Comparison of ENCODE assay signal across 15 mouse cellular contexts in the genomic region with DNA sequence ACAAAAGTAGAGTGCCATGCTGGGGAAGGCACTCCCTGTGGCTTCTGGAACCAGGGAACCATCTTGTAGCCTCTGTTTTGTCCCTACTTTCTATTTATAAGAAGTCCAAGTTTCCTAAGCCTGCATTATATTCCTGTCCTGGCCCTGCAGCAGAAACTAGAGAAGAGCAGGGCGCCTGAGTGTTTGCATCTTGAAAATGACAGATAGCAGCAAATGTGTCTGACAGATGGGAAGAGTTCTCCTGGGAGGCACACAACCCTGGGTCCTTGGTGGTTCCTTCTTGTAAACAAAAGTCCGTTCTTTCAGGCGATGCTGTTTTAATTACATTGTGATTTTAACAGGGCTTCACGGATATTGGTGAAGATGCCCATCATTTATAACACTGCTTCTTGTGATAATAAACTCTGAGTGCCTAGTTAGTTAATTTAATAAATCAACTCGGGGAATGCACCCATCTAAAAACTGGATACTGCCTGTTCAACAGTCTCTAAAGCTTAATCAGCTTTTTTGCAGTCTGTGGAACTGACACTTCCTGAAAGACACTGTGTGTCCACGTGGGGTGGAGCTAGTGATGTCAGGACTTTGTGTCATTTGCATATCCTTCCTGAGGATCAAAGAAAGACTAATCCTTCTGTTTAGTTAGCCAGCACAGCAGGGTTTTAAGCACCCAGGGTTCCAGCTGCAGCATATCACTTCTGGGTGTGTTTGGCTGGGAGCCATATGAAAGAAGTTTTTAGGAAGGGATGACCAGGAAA.
DNase-seq lines count a peak whose midpoint lies in the region; ATAC-seq and TF ChIP-seq lines count a peak whose summit lies in the region.
"Had no signal": no experiment of that assay in that cellular context is flagged by ENCODE, and none has a peak within 500 bp of the region (broad histone marks: within the 10 kb centered on the region; RNA-seq: fewer than 3 reads in every experiment).

No protein-coding gene starts in this region.

- H3K36me3 ChIP-seq in intestine, embryonic 15.5 days: no peaks in the 10 kb centered on the region
- no peaks in the 10 kb centered on the region for H3K36me3 ChIP-seq in intestine, postnatal 0 days (ENCODE audit: control insufficient read depth, insufficient read depth)
- no peaks in the 10 kb centered on the region for H3K36me3 ChIP-seq in stomach, embryonic 14.5 days (ENCODE audit: control insufficient read depth, insufficient read depth, low read length)
- H3K36me3 ChIP-seq in stomach, postnatal 0 days (ENCODE audit: control insufficient read depth, insufficient read depth, low read length): no peaks in the 10 kb centered on the region
- no peaks in the 10 kb centered on the region for H3K36me3 ChIP-seq in stomach, embryonic 16.5 days (ENCODE audit: control insufficient read depth, insufficient read depth, low read length)
- H3K36me3 ChIP-seq: G1E; heart, embryonic 12.5 days had no signal

- H3K9me3 ChIP-seq in intestine, embryonic 15.5 days: no peaks in the 10 kb centered on the region
- H3K9me3 ChIP-seq in intestine, postnatal 0 days (ENCODE audit: control insufficient read depth): no peaks in the 10 kb centered on the region
- H3K9me3 ChIP-seq in stomach, embryonic 14.5 days (ENCODE audit: control insufficient read depth, low read depth, low read length): no peaks in the 10 kb centered on the region
- H3K9me3 ChIP-seq in stomach, postnatal 0 days (ENCODE audit: control insufficient read depth, low read length): no peaks in the 10 kb centered on the region
- H3K9me3 ChIP-seq in stomach, embryonic 16.5 days (replicated peaks; ENCODE audit: control insufficient read depth, low read length): no peaks in the 10 kb centered on the region
- H3K9me3 ChIP-seq: G1E; heart, embryonic 12.5 days had no signal

- no peak for ATAC-seq in intestine, embryonic 15.5 days
- no peak for ATAC-seq in intestine, postnatal 0 days
- ATAC-seq in stomach, embryonic 14.5 days (ENCODE audit: insufficient number of reproducible peaks, insufficient read depth, low FRiP score, low read depth): peak; percentile 71; the same call in 1 of the 2 replicates
- no peak for ATAC-seq in stomach, postnatal 0 days (ENCODE audit: low FRiP score, low TSS enrichment)
- ATAC-seq in stomach, embryonic 16.5 days (ENCODE audit: insufficient read depth, low FRiP score): 0 out of 2 replicates have a peak, but pooled peaks have one; percentile 37

- no peak overlapping the region for H3K27ac ChIP-seq in intestine, embryonic 15.5 days
- no peak overlapping the region for H3K27ac ChIP-seq in intestine, postnatal 0 days (ENCODE audit: low read depth, low read length)
- H3K27ac ChIP-seq in stomach, embryonic 14.5 days (ENCODE audit: low read length): no peak overlapping the region
- H3K27ac ChIP-seq in stomach, postnatal 0 days (replicated peaks): no peak overlapping the region
- H3K27ac ChIP-seq in stomach, embryonic 16.5 days (ENCODE audit: low read length): no peak overlapping the region
- H3K27ac ChIP-seq: left cerebral cortex, adult 2 months had no signal

- no peaks in the 10 kb centered on the region for H3K27me3 ChIP-seq in intestine, embryonic 15.5 days (replicated peaks)
- no peaks in the 10 kb centered on the region for H3K27me3 ChIP-seq in intestine, postnatal 0 days (replicated peaks; ENCODE audit: control insufficient read depth, insufficient read depth, low read length)
- no peaks in the 10 kb centered on the region for H3K27me3 ChIP-seq in stomach, embryonic 14.5 days (ENCODE audit: control insufficient read depth, insufficient read depth, low read length)
- no peaks in the 10 kb centered on the region for H3K27me3 ChIP-seq in stomach, postnatal 0 days (ENCODE audit: control insufficient read depth, insufficient read depth, low read length)
- no peaks in the 10 kb centered on the region for H3K27me3 ChIP-seq in stomach, embryonic 16.5 days (ENCODE audit: control insufficient read depth, insufficient read depth, low read length)
- H3K27me3 ChIP-seq: heart, embryonic 12.5 days had no signal

- DNase-seq in embryo, embryonic 11 days: peak; percentile 23
- DNase-seq in embryo, embryonic 10.5 days (ENCODE audit: low spot score): no peak
- DNase-seq in stomach, postnatal 0 days (ENCODE audit: low spot score): no peak
- DNase-seq in right cerebral cortex, postnatal 4 days: no peak
- DNase-seq: kidney, adult 9 months; spleen, adult 18-20 months; thymus, adult 18-20 months had no signal

- no peak for TF ChIP-seq CTCF in intestine, postnatal 0 days (IDR thresholded peaks at IDR 0.05; ENCODE audit: low read depth)
- no peak for TF ChIP-seq CTCF in stomach, postnatal 0 days (IDR thresholded peaks at IDR 0.05; ENCODE audit: low read depth)

- no peaks in the 10 kb centered on the region for H3K4me1 ChIP-seq in intestine, embryonic 15.5 days (replicated peaks)
- H3K4me1 ChIP-seq in intestine, postnatal 0 days (replicated peaks; ENCODE audit: control insufficient read depth, insufficient read depth, low read length): peaks cover 3% of the 10 kb centered on the region; the same call in 1 of the 2 replicates
- no peaks in the 10 kb centered on the region for H3K4me1 ChIP-seq in stomach, embryonic 14.5 days (ENCODE audit: control insufficient read depth, insufficient read depth, low read length)
- no peaks in the 10 kb centered on the region for H3K4me1 ChIP-seq in stomach, postnatal 0 days (replicated peaks; ENCODE audit: control insufficient read depth, insufficient read depth)
- peaks cover 6% of the 10 kb centered on the region; the same call in 1 of the 2 replicates for H3K4me1 ChIP-seq in stomach, embryonic 16.5 days (ENCODE audit: control insufficient read depth, insufficient read depth, low read length)

- 17% methylated on average over 6 of the region's 6 CpGs for WGBS in intestine, embryonic 15.5 days
- 20% methylated on average over 6 of the region's 6 CpGs for WGBS in intestine, postnatal 0 days
- WGBS in stomach, embryonic 14.5 days: 13% methylated on average over 6 of the region's 6 CpGs
- 20% methylated on average over 6 of the region's 6 CpGs for WGBS in stomach, postnatal 0 days
- WGBS in stomach, embryonic 16.5 days: 17% methylated on average over 6 of the region's 6 CpGs

- H3K9ac ChIP-seq in intestine, embryonic 15.5 days: no peak overlapping the region
- H3K9ac ChIP-seq in intestine, postnatal 0 days (ENCODE audit: low read depth, low read length): no peak overlapping the region
- no peak overlapping the region for H3K9ac ChIP-seq in stomach, embryonic 14.5 days (replicated peaks; ENCODE audit: low read depth, low read length)
- H3K9ac ChIP-seq in stomach, postnatal 0 days (ENCODE audit: low read length): no peak overlapping the region
- H3K9ac ChIP-seq in stomach, embryonic 16.5 days (ENCODE audit: low read length): no peak overlapping the region
- H3K9ac ChIP-seq: heart, embryonic 12.5 days had no signal

- no peak for TF ChIP-seq EP300 in stomach, postnatal 0 days (optimal IDR thresholded peaks at IDR 0.05)

- H3K4me3 ChIP-seq in intestine, embryonic 15.5 days (replicated peaks): no peak overlapping the region
- no peak overlapping the region for H3K4me3 ChIP-seq in intestine, postnatal 0 days (ENCODE audit: low read depth, low read length)
- no peak overlapping the region for H3K4me3 ChIP-seq in stomach, embryonic 14.5 days (ENCODE audit: low read depth, low read length)
- no peak overlapping the region for H3K4me3 ChIP-seq in stomach, postnatal 0 days (ENCODE audit: low read depth, low read length)
- no peak overlapping the region for H3K4me3 ChIP-seq in stomach, embryonic 16.5 days (replicated peaks; ENCODE audit: low read length)
- H3K4me3 ChIP-seq: heart, embryonic 12.5 days; left cerebral cortex, adult 2 months had no signal

- peak overlapping the region; percentile 17; the same call in 1 of the 2 replicates for H3K4me2 ChIP-seq in intestine, embryonic 15.5 days (replicated peaks)
- H3K4me2 ChIP-seq in intestine, postnatal 0 days (replicated peaks; ENCODE audit: low read depth): no peak overlapping the region; the same call in 1 of the 2 replicates
- no peak overlapping the region for H3K4me2 ChIP-seq in stomach, embryonic 14.5 days (replicated peaks; ENCODE audit: low read depth, low read length)
- H3K4me2 ChIP-seq in stomach, postnatal 0 days (replicated peaks; ENCODE audit: low read depth): no peak overlapping the region
- no peak overlapping the region for H3K4me2 ChIP-seq in stomach, embryonic 16.5 days (ENCODE audit: low read depth, low read length)
- H3K4me2 ChIP-seq: heart, embryonic 12.5 days; liver, embryonic 11.5 days had no signal

Comparison
In these comparisons a context has a peak if more than half of its experiments do, and no peak if none do; other contexts are left out.
1. ATAC-seq: peak in stomach, embryonic 14.5 days (single experiment) and stomach, embryonic 16.5 days (single experiment); none in intestine, embryonic 15.5 days (single experiment), intestine, postnatal 0 days (single experiment) and stomach, postnatal 0 days (single experiment).